Mouse (Mus musculus): Measurements from ENCODE around the gene Fars2.

The Fars2 gene

GRCm38 (mm10) chr13:36469412-36470125, 352.4 kb downstream of the Fars2 start:
- DNase-seq = no peak

GRCm38 (mm10) chr13:36477648-36478047, 360.4 kb downstream of the Fars2 start:
- DNase-seq = no peak

DNA sequence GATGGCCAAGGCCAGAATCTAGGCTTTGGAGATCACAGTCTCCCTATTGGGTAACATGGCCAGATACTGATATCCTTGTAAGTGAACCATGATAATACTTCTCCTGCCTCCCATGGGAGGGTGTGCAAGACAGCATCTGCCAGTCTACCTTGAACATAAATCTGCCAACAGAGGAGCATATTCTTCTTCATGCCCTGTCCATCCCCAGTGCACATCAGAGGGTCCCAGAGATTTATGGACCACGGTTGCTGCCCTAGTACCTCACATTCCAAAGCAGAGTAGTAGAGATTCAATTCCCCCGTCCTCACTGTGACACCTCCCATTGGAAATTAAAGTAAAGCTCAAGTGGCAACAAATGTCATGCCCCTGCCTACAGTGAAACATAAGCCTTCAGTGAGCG, 361.0 kb downstream of the Fars2 start:
- no peak for DNase-seq

- DNase-seq = no peak
Observed at GRCm38 (mm10) chr13:36480101-36480500, 362.9 kb downstream of the Fars2 start.

DNA sequence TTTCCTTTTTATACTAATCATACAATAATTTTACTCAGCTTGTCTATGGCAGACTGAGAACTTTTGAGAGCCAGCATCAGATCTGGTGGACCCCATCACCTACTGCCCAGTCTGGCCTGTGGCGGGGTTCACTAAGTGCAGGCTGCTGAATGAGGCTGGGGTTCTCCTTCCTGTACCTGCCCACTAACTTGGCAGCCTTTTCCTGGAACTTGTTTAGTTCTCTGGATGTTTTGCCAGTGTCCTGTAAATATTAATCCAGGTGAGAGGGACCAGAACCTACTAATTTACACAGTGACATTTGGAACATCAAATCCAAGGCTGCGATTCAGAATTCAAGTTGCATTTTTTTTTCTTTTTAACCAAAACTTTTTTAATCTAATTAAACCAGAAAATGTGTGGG, 367.2 kb downstream of the Fars2 start:
- DNase-seq = no peak

- peak; percentile 8 for DNase-seq
Observed at GRCm38 (mm10) chr13:36486756-36487155, 369.5 kb downstream of the Fars2 start.

GRCm38 (mm10) chr13:36489365-36489764, 372.2 kb downstream of the Fars2 start:
- DNase-seq = peak; percentile 31

DNA sequence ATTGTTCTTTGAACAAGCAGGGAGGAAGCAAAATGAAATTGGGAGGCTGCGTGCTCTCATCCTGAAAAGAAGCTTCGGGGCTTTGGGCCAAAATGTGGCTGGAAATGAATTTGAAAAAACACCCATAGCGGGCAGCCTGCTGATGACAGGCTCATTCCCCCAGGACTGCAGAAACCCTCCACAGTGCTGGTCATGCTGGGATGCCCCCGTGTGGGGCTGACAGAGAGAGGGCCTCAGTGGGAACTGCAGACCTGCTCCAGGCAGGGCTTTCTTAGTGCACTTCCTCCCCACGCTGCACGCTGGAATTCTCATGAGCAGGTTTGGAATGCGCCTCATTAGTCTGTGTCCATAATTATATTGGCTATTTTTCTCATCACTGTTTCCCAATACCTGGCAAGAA, 373.4 kb downstream of the Fars2 start:
- no peak for DNase-seq

DNA sequence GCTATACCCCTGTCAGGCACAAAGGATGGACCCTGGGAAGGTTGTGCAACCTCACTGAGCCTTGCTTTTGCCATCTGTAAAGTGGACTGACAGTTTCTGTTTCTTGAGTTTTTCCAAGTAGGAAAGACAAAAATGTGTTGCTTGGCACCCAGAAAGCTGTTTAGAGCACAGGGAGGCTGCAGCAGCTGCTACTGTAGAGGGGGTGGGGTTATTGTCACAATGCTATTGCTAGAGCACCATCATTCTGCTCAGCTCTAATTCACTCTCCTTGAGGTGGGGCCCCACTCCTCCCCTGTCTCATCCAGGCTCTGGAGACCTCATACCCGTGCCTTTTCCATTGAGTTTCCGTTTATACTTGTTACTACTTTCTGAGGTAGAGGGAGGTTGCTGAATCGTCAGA, 375.2 kb downstream of the Fars2 start:
- DNase-seq = no peak

GRCm38 (mm10) chr13:36493294-36493693, 376.1 kb downstream of the Fars2 start:
- DNase-seq = peak; percentile 30

- no peak for DNase-seq
Observed at GRCm38 (mm10) chr13:36493762-36494161, 376.6 kb downstream of the Fars2 start.

- no peak for DNase-seq
Observed at GRCm38 (mm10) chr13:36495980-36496379, 378.8 kb downstream of the Fars2 start.

DNA sequence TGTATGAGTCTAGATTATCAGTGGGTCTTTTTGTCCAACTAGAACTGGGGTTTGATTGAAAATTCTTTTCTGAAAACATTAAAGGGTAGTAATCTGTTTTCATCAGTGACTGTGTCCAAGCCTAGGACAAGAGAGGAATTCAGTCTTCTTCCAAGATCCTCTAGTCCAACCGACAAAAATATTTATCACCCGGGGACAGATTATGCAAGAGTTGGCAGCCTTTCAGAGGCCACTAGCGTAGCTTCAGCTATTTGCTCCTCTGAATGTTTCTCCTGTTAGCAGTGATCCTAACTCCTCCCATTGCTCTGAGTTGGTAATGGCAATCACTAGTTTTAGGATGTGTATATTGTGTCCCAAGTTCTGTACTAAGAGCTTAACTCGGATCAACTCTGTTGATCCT, 380.1 kb downstream of the Fars2 start:
- DNase-seq = peak; percentile 83

- DNase-seq = no peak
Observed at GRCm38 (mm10) chr13:36500370-36500905, 383.2 kb downstream of the Fars2 start.

DNA sequence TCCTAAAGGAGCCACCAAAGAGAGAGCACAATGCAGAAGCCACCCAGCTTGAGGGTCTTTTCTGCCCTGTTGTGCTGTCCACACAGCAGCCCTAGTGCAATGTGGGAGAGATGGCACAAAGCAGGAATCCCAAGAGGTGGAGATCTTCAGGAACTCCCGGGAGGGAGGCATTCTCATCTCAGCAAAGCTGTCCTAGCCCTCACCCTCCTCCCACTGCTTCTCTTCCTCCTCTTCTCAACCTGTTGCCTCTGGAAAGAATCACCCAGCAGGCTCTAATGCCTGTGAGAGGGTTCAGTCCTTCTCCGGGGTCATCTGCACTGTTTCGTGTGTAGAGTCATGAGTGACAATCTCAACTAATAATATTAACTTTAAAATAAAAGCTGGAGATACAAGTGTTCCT, 386.3 kb downstream of the Fars2 start:
- DNase-seq = no peak

DNA sequence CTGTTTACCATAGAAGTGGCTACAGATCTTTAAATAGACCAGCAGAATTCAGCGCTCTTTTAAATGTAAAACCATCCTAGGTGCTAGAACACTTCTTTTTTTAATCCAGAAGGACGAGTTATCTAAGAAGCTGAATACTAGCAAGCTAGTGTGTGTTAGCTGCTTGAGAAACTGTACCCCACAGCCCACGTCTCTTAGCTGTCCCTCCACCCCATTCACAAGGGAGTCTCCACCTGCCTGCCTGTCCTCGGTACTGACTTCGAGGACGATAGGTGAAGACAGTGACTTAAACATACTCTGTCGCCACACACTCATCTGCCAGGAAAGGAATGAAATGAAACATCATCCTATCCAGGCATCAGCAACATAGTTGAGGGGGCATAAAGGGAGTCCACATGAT, 386.8 kb downstream of the Fars2 start:
- no peak for DNase-seq

- DNase-seq = no peak
Observed at GRCm38 (mm10) chr13:36505730-36506129, 388.5 kb downstream of the Fars2 start.

DNA sequence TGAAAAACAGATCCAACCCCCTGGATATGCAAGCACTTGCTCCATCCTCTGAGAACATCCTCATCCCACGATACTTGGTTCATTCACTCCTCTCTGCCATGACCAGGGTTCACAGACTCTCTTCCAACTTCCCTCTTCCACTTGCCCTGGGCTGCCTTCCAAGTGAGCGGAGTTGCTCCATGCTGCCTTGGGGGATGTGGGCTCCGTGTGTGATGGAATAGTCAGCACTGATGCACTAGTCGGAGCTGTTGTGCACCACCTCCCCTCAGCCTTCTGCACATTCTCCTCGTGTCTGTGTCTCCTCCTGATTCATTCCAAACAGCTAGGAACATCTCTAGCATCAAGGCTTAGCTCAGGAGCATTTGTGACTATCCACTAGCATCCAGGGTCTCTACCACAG, 389.1 kb downstream of the Fars2 start:
- DNase-seq = peak; percentile 52

GRCm38 (mm10) chr13:36510161-36510560, 392.9 kb downstream of the Fars2 start:
- no peak for DNase-seq

- DNase-seq = no peak
Observed at GRCm38 (mm10) chr13:36513126-36513525, 395.9 kb downstream of the Fars2 start.

GRCm38 (mm10) chr13:36518144-36518571, 400.9 kb downstream of the Fars2 start:
- no peak for DNase-seq

DNA sequence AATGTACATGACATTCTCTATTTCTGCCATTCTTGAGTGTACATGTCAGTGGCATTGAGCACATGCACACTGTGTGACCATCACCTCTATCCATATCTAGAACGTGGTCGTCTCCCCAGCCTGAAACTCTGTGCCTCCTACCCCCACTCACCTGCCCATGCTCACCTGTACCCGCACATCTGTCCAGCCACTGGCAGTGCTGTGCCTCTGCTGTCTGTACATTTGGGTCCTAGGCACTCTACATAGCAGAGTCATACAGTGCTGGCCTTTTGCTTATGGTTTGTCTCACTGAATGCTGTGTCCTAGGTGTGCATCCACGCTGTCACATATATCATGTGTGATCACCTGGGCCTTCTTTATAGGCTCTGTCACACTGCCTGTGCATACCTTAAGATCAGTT, 410.5 kb downstream of the Fars2 start:
- no peak for DNase-seq

GRCm38 (mm10) chr13:36528223-36528895, 411.1 kb downstream of the Fars2 start:
- peak; percentile 23 for DNase-seq

DNA sequence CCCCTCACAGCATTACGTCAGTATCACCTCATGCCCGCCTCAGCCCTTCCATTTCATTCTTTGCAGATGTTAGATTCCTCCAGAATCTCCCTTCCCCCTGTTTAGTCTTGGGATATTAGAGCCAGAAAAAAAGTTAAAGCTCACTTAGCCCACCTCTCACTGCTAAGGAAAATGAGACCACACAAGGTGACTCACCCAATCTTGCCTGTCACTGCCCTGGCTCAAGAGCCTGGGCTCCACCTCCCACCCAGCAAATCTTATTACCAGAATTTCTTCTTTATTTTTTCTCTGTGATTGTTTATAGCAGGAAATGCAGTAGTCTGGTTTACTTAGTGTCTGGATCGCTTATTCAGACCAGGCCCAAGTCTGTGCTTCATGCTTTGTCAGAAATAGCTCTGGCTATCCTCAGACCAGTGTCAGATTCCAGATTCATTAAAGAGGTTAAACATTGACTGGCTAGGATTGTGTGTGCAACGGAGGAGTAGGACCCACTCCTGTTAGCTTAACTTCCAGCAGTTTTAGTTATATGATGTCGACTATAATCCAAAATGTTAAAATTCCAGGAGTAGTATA, 412.3 kb downstream of the Fars2 start:
- no peak for DNase-seq

Data from lung, postnatal 14 days (tissue).